Comparison of ENCODE assay signal across 8 mouse cellular contexts in the genomic region with DNA sequence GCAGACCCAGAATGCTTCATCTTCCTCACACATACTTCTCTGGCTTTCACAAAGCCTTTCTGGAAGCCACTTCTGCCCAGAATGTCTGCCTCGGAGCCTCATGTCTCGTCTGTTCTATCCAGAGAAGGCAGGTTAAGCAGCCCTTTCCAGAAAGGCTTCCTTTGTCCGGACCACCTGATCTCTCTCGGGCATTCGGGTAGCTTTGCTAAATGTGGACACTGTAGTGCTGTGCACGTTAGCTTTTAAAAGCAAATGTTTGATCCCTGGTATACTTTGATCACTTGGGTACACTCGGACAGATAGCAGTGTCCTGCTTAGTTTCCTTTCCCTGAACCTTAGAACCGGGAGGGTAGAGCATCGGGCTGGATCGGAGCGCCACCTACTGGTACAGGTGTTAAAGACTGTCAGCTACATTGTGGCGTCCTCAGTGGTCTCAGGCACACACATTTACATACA. TPM values are rescaled to one million over a fixed set of nuclear protein-coding genes. Genes with fewer than 3 reads are reported as not detected.
A peak's percentile ranks its signal among the peaks of the same experiment; 100 is the strongest.
DNase-seq lines count a peak whose midpoint lies in the region; ATAC-seq lines count a peak whose summit lies in the region.

No protein-coding gene starts in this region.

- peak; percentile 89 for DNase-seq in kidney, postnatal 10 days
- peak; percentile 90 for DNase-seq in naive thymus-derived CD4-positive, alpha-beta T cell, adult 2 months (ENCODE audit: low read depth)
- peak; percentile 86 for DNase-seq in splenic B cell, adult 2 months (ENCODE audit: low read depth, low spot score)

- peak overlapping the region; percentile 67 for H3K4me2 ChIP-seq in heart, embryonic 14.5 days (ENCODE audit: low read length)
- peak overlapping the region; percentile 67 for H3K4me2 ChIP-seq in liver, embryonic 12.5 days

- H3K9ac ChIP-seq in heart, embryonic 14.5 days (ENCODE audit: low read length), result peak overlapping the region; percentile 54
- H3K9ac ChIP-seq in liver, embryonic 12.5 days, result peak overlapping the region; percentile 66

- peak; percentile 90 for ATAC-seq in CD4-positive, CD25-positive, alpha-beta regulatory T cell, adult 4 months
- peak; percentile 75 for ATAC-seq in erythroid progenitor cell, adult 5-6 weeks (replicated peaks; ENCODE audit: low FRiP score, poor library complexity, severe bottlenecking)
- ATAC-seq in heart, embryonic 14.5 days (ENCODE audit: insufficient number of reproducible peaks, insufficient read depth, low FRiP score, low read depth), result 0 out of 2 replicates have a peak, but pooled peaks have one; percentile 64
- peak; percentile 45 for ATAC-seq in liver, embryonic 12.5 days

- H3K36me3 ChIP-seq in heart, embryonic 14.5 days (ENCODE audit: control insufficient read depth, insufficient read depth, low read length), result no peaks in the 10 kb centered on the region
- H3K36me3 ChIP-seq in liver, embryonic 12.5 days, result no peaks in the 10 kb centered on the region
- no peaks in the 10 kb centered on the region for H3K36me3 ChIP-seq in splenic B cell, adult 2 months (ENCODE audit: control insufficient read depth, insufficient read depth, low read length, poor library complexity, severe bottlenecking)

- no peaks in the 10 kb centered on the region for H3K4me1 ChIP-seq in brown adipose tissue, adult 24 weeks (ENCODE audit: control insufficient read depth, insufficient read depth, insufficient read length, low read length)
- H3K4me1 ChIP-seq in heart, embryonic 14.5 days (ENCODE audit: control insufficient read depth in 2 of 2, insufficient read depth in 2 of 2, low read length in 2 of 2), result peaks cover 3 to 4% of the 10 kb centered on the region in 2 experiments; a peak in 2 of 4 replicates
- peaks cover 80% of the 10 kb centered on the region for H3K4me1 ChIP-seq in liver, embryonic 12.5 days

- no peaks in the 10 kb centered on the region for H3K9me3 ChIP-seq in heart, embryonic 14.5 days (ENCODE audit: control insufficient read depth, low read length)
- H3K9me3 ChIP-seq in liver, embryonic 12.5 days (replicated peaks), result no peaks in the 10 kb centered on the region

- no peak overlapping the region for H3K27ac ChIP-seq in brown adipose tissue, adult 24 weeks (replicated peaks; ENCODE audit: low read depth, low read length)
- H3K27ac ChIP-seq in heart, embryonic 14.5 days (replicated peaks in 1 of 2; ENCODE audit: control insufficient read depth in 1 of 2, insufficient read depth in 1 of 2, low read depth in 2 of 2, low read length in 2 of 2), result no peak overlapping the region
- peak overlapping the region; percentile 98 for H3K27ac ChIP-seq in liver, embryonic 12.5 days

- H3K4me3 ChIP-seq in brown adipose tissue, adult 24 weeks (ENCODE audit: insufficient read depth, low read depth, low read length), result peak overlapping the region; percentile 55
- peak overlapping the region; percentile 35 to 46 for H3K4me3 ChIP-seq in heart, embryonic 14.5 days (ENCODE audit: control insufficient read depth in 1 of 2, insufficient read depth in 1 of 2, low read depth in 1 of 2, low read length in 2 of 2)
- peak overlapping the region; percentile 45 for H3K4me3 ChIP-seq in liver, embryonic 12.5 days

- no peaks in the 10 kb centered on the region for H3K27me3 ChIP-seq in heart, embryonic 14.5 days (ENCODE audit: control insufficient read depth, insufficient read depth, low read length)
- no peaks in the 10 kb centered on the region for H3K27me3 ChIP-seq in liver, embryonic 12.5 days (replicated peaks)
- H3K27me3 ChIP-seq in splenic B cell, adult 2 months (ENCODE audit: control insufficient read depth, insufficient read depth, low read length, poor library complexity, severe bottlenecking), result no peaks in the 10 kb centered on the region

- WGBS in heart, embryonic 14.5 days, result 7% methylated on average over 12 of the region's 12 CpGs
- 10% methylated on average over 12 of the region's 12 CpGs for WGBS in liver, embryonic 12.5 days (ENCODE audit: insufficient replicate concordance)

RNA-seq across cellular contexts. Expression of gene Mns1, which starts 29.7 kb away (rescaled TPM):
- polyA plus RNA-seq in CD4-positive, CD25-positive, alpha-beta regulatory T cell, adult 4 months (2017; shearing (Covaris generic)), result 10 to 100 TPM; 15.0 to 15.6 TPM
- 0.29 TPM in 1 of 2 replicates, not detected in the other for polyA plus RNA-seq in brown adipose tissue, adult 24 weeks (2012; ENCODE audit: insufficient read depth, insufficient read length, missing spikeins)
- 177 and 188 TPM in 2 replicates for total RNA-seq in erythroid progenitor cell, adult 5-6 weeks (2015; ENCODE audit: low replicate concordance)
- 146 and 157 TPM in 2 replicates for total RNA-seq in erythroid progenitor cell, adult 5-6 weeks (2017; ENCODE audit: low replicate concordance)
- polyA plus RNA-seq in heart, embryonic 14.5 days (2014; fragmentation: Nextera tagmentation; extraction: Ambion mirVana), result 11.1 and 11.6 TPM in 2 replicates
- polyA plus RNA-seq in liver, embryonic 12.5 days (2016; fragmentation: Nextera tagmentation; extraction: Ambion mirVana), result 119 and 123 TPM in 2 replicates
